In genomic region chr19:5087884-5088728, GRCm38 (mm10) we compare ENCODE assay signal across 8 mouse cellular contexts. TPM values are rescaled to one million over a fixed set of nuclear protein-coding genes. Genes with fewer than 3 reads are reported as not detected.
DNase-seq lines count a peak whose midpoint lies in the region; ATAC-seq and TF ChIP-seq lines count a peak whose summit lies in the region.

TSS of gene Yif1a (plus strand) at chr19:5088538.

- WGBS in cerebellum, adult 2 months: under 1% methylated on average over 58 of the region's 58 CpGs
- WGBS in forebrain, postnatal 0 days: under 1% methylated on average over 58 of the region's 58 CpGs
- WGBS in lung, embryonic 15.5 days: under 1% methylated on average over 58 of the region's 58 CpGs

- peak within 1 kb of the TSS; percentile 62 for H3K27ac ChIP-seq in MEL (ENCODE audit: control insufficient read depth, low read depth, low read length)
- peak within 1 kb of the TSS; percentile 70 for H3K27ac ChIP-seq in cerebellum, adult 2 months (ENCODE audit: insufficient read depth, low read length)
- H3K27ac ChIP-seq in forebrain, postnatal 0 days (ENCODE audit: low read depth, low read length): peak within 1 kb of the TSS; percentile 77
- H3K27ac ChIP-seq in lung, embryonic 15.5 days: peak within 1 kb of the TSS; percentile 81

- TF ChIP-seq EP300 in MEL (IDR thresholded peaks at IDR 0.05; ENCODE audit: low read depth in 1 of 2, low read length in 2 of 2): no peak

- ATAC-seq in forebrain, postnatal 0 days: peak; percentile 95
- ATAC-seq in lung, embryonic 15.5 days (ENCODE audit: borderline replicate concordance, extremely low read depth, low FRiP score, low TSS enrichment): peak; percentile 92

- H3K4me3 ChIP-seq in MEL (ENCODE audit: control insufficient read depth in 1 of 2, insufficient read depth in 1 of 2, low read depth in 2 of 2, low read length in 2 of 2): peak within 1 kb of the TSS; percentile 98
- peak within 1 kb of the TSS; percentile 88 for H3K4me3 ChIP-seq in cerebellum, adult 2 months (replicated peaks; ENCODE audit: insufficient read depth, low read depth, low read length)
- peak within 1 kb of the TSS; percentile 77 for H3K4me3 ChIP-seq in forebrain, postnatal 0 days (ENCODE audit: low read depth, low read length)
- H3K4me3 ChIP-seq in lung, embryonic 15.5 days: peak within 1 kb of the TSS; percentile 81

- peak; percentile 39 to 62 (median 59) for TF ChIP-seq CTCF in MEL (IDR thresholded peaks at IDR 0.05 in 2 of 3, conservative IDR thresholded peaks at IDR 0.05 in 1 of 3; ENCODE audit: control insufficient read depth in 1 of 3, insufficient read depth in 1 of 3, low read depth in 2 of 3, low read length in 3 of 3, poor library complexity in 1 of 3, severe bottlenecking in 1 of 3)
- TF ChIP-seq CTCF in cerebellum, adult 2 months (IDR thresholded peaks at IDR 0.05; ENCODE audit: borderline replicate concordance, insufficient read depth, low read depth, low read length): peak; percentile 43
- peak; percentile 70 for TF ChIP-seq CTCF in forebrain, postnatal 0 days (IDR thresholded peaks at IDR 0.05; ENCODE audit: low read depth)

- H3K27me3 ChIP-seq in MEL (ENCODE audit: control insufficient read depth in 1 of 2, insufficient read depth in 2 of 2, low read length in 2 of 2): peaks cover 5 to 15% of the 10 kb centered on the region in 2 experiments
- H3K27me3 ChIP-seq in cerebellum, adult 2 months (ENCODE audit: control insufficient read depth, insufficient read depth, low read length): no peaks in the 10 kb centered on the region
- peaks cover 17% of the 10 kb centered on the region for H3K27me3 ChIP-seq in forebrain, postnatal 0 days (ENCODE audit: insufficient read depth, low read length)
- H3K27me3 ChIP-seq in lung, embryonic 15.5 days: peaks cover 35% of the 10 kb centered on the region

- peaks cover 0 to 11% of the 10 kb centered on the region in 2 experiments; a peak in 1 of 4 replicates for H3K4me1 ChIP-seq in MEL (ENCODE audit: control insufficient read depth in 1 of 2, insufficient read depth in 2 of 2, low read length in 2 of 2)
- H3K4me1 ChIP-seq in cerebellum, adult 2 months (ENCODE audit: control insufficient read depth, insufficient read depth, low read length): peaks cover 5% of the 10 kb centered on the region
- H3K4me1 ChIP-seq in forebrain, postnatal 0 days (ENCODE audit: insufficient read depth): peaks cover 10% of the 10 kb centered on the region
- H3K4me1 ChIP-seq in lung, embryonic 15.5 days: peaks cover 25% of the 10 kb centered on the region

- TF ChIP-seq POLR2A in MEL (IDR thresholded peaks at IDR 0.05; ENCODE audit: control insufficient read depth in 1 of 2, insufficient read depth in 1 of 2, low read depth in 1 of 2, low read length in 2 of 2, poor library complexity in 1 of 2): peak; percentile 79 to 87
- TF ChIP-seq POLR2A in cerebellum, adult 2 months (IDR thresholded peaks at IDR 0.05; ENCODE audit: borderline replicate concordance, insufficient read depth, low read length): peak; percentile 68

- DNase-seq in MEL (ENCODE audit: low read depth, low spot score): peak; percentile 100
- DNase-seq in cerebellum, adult 2 months: peak; percentile 92 to 99
- peak; percentile 98 for DNase-seq in forebrain, postnatal 0 days
- peak; percentile 97 for DNase-seq in heart, postnatal 4 days
- DNase-seq in layer of hippocampus, adult 8-10 months (ENCODE audit: low spot score in 2 of 2): peak; percentile 96 to 99
- peak; percentile 96 for DNase-seq in ovary, adult 18-20 months (ENCODE audit: low spot score)
- peak; percentile 98 for DNase-seq in thymus, postnatal 0 days (ENCODE audit: low spot score)

- peaks cover 3% of the 10 kb centered on the region; the same call in 1 of the 2 replicates for H3K79me2 ChIP-seq in MEL (ENCODE audit: control insufficient read depth, insufficient read depth, low read length, poor library complexity)

- H3K36me3 ChIP-seq in MEL (ENCODE audit: control insufficient read depth in 1 of 2, insufficient read depth in 2 of 2, low read length in 2 of 2): no peaks in the 10 kb centered on the region; a peak in 1 of 4 replicates
- H3K36me3 ChIP-seq in forebrain, postnatal 0 days (ENCODE audit: insufficient read depth): peaks cover 22% of the 10 kb centered on the region
- H3K36me3 ChIP-seq in lung, embryonic 15.5 days: peaks cover 24% of the 10 kb centered on the region

- peak; percentile 9; the same call in 1 of the 2 replicates for TF ChIP-seq RAD21 in MEL (IDR thresholded peaks at IDR 0.05; ENCODE audit: low read depth, low read length)

- H3K9ac ChIP-seq in MEL (ENCODE audit: control insufficient read depth, low read depth, low read length, poor library complexity, severe bottlenecking): peak within 1 kb of the TSS; percentile 83
- peak within 1 kb of the TSS; percentile 68 for H3K9ac ChIP-seq in forebrain, postnatal 0 days
- H3K9ac ChIP-seq in lung, embryonic 15.5 days: peak within 1 kb of the TSS; percentile 68

- H3K9me3 ChIP-seq in MEL (replicated peaks; ENCODE audit: insufficient read depth, low read length): no peaks in the 10 kb centered on the region
- H3K9me3 ChIP-seq in forebrain, postnatal 0 days (ENCODE audit: low read length): no peaks in the 10 kb centered on the region
- H3K9me3 ChIP-seq in lung, embryonic 15.5 days: no peaks in the 10 kb centered on the region

- peak within 1 kb of the TSS; percentile 88 for H3K4me2 ChIP-seq in forebrain, postnatal 0 days (ENCODE audit: low read depth)
- peak within 1 kb of the TSS; percentile 85 for H3K4me2 ChIP-seq in lung, embryonic 15.5 days

TF ChIP-seq in MEL, 35 proteins besides CTCF, POLR2A, EP300 and RAD21 (continues in another document):
- 0 out of 2 replicates have a peak, but pooled peaks have one; percentile 5 for TF ChIP-seq USF1 (IDR thresholded peaks at IDR 0.05; ENCODE audit: low read depth, low read length)
- TF ChIP-seq TBP (IDR thresholded peaks at IDR 0.05; ENCODE audit: low read depth, low read length): peak; percentile 63
- TF ChIP-seq TAL1 (IDR thresholded peaks at IDR 0.05; ENCODE audit: low read length): no peak
- TF ChIP-seq SMC3 (IDR thresholded peaks at IDR 0.05; ENCODE audit: low read depth, low read length): peak; percentile 53
- no peak for TF ChIP-seq BHLHE40 (IDR thresholded peaks at IDR 0.05; ENCODE audit: borderline replicate concordance, low read depth, low read length)
- no peak for TF ChIP-seq ZC3H11A (IDR thresholded peaks at IDR 0.05; ENCODE audit: low read depth, low read length)
- TF ChIP-seq MAX (IDR thresholded peaks at IDR 0.05; ENCODE audit: low read length): peak; percentile 44; the same call in 1 of the 2 replicates
- TF ChIP-seq MXI1 (IDR thresholded peaks at IDR 0.05; ENCODE audit: low read depth, low read length): peak; percentile 98
- peak; percentile 82 for TF ChIP-seq NRF1 (IDR thresholded peaks at IDR 0.05; ENCODE audit: insufficient read depth, low read depth, low read length, poor library complexity, severe bottlenecking)
- no peak for TF ChIP-seq TCF12 (IDR thresholded peaks at IDR 0.05; ENCODE audit: low read depth, low read length)
- no peak for TF ChIP-seq CHD1 (IDR thresholded peaks at IDR 0.05; ENCODE audit: low read depth, low read length)
- TF ChIP-seq UBTF (IDR thresholded peaks at IDR 0.05; ENCODE audit: borderline replicate concordance, insufficient read depth, low read depth, low read length): no peak
- peak; percentile 94 for TF ChIP-seq ELF1 (IDR thresholded peaks at IDR 0.05; ENCODE audit: low read depth, low read length)
- no peak for TF ChIP-seq MYB (IDR thresholded peaks at IDR 0.05; ENCODE audit: low read depth, low read length)
- TF ChIP-seq POLR2AphosphoS2 (IDR thresholded peaks at IDR 0.05; ENCODE audit: low read length): 0 out of 2 replicates have a peak, but pooled peaks have one; percentile 44
- no peak for TF ChIP-seq ZNF384 (IDR thresholded peaks at IDR 0.05; ENCODE audit: low read depth, low read length)
- no peak for TF ChIP-seq USF2 (IDR thresholded peaks at IDR 0.05; ENCODE audit: borderline replicate concordance in 1 of 2, insufficient read depth in 1 of 2, low read depth in 1 of 2, low read length in 2 of 2)
- peak; percentile 74 for TF ChIP-seq CHD2 (IDR thresholded peaks at IDR 0.05; ENCODE audit: low read length)
- peak; percentile 73 for TF ChIP-seq KAT2A (conservative IDR thresholded peaks at IDR 0.05; ENCODE audit: low read depth, low read length)
- no peak for TF ChIP-seq MYC (IDR thresholded peaks at IDR 0.05; ENCODE audit: low read depth, low read length)
- no peak for TF ChIP-seq RCOR1 (IDR thresholded peaks at IDR 0.05; ENCODE audit: low read depth, low read length)
- TF ChIP-seq JUND (IDR thresholded peaks at IDR 0.05; ENCODE audit: low read depth, low read length): no peak
- peak; percentile 90 for TF ChIP-seq HCFC1 (IDR thresholded peaks at IDR 0.05; ENCODE audit: low read depth, low read length)
- no peak for TF ChIP-seq E2F4 (IDR thresholded peaks at IDR 0.05; ENCODE audit: borderline replicate concordance, low read depth, low read length)
- peak; percentile 48; the same call in 1 of the 2 replicates for TF ChIP-seq ZMIZ1 (IDR thresholded peaks at IDR 0.05; ENCODE audit: low read depth, low read length)
- TF ChIP-seq POLR2AphosphoS5 (IDR thresholded peaks at IDR 0.05; ENCODE audit: borderline replicate concordance, low read depth, low read length): no peak
- TF ChIP-seq NELFE (IDR thresholded peaks at IDR 0.05; ENCODE audit: low read depth, low read length): peak; percentile 78
- 0 out of 2 replicates have a peak, but pooled peaks have one; percentile 2 for TF ChIP-seq GATA1 (IDR thresholded peaks at IDR 0.05; ENCODE audit: low read depth, low read length)
- no peak for TF ChIP-seq MEF2A (IDR thresholded peaks at IDR 0.05; ENCODE audit: extremely low read depth, insufficient replicate concordance, low read depth, low read length, poor library complexity, severe bottlenecking)
- no peak; the same call in 1 of the 2 replicates for TF ChIP-seq ETS1 (IDR thresholded peaks at IDR 0.05; ENCODE audit: low read depth, low read length)

RNA-seq across cellular contexts. Expression of gene Yif1a, which starts in this region (rescaled TPM):
- total RNA-seq in MEL (2012; rRNA removed): 57.5 and 64.3 TPM in 2 replicates
- 10 to 100 TPM in 1 of 2 experiments, not detected in 1; 54.0 TPM for polyA plus RNA-seq in MEL (2012; ENCODE audit: insufficient read depth in 1 of 2, insufficient read length in 2 of 2, low read depth in 1 of 2, low replicate concordance in 2 of 2, missing spikeins in 1 of 2)
- 98.4 and 103 TPM in 2 replicates for polyA plus RNA-seq in cerebellum, adult 2 months (2012; rRNA removed)
- 44.6 and 54.9 TPM in 2 replicates for total RNA-seq in forebrain, postnatal 0 days (2014; rRNA removed)
- 50.5 and 59.9 TPM in 2 replicates for polyA plus RNA-seq in forebrain, postnatal 0 days (2015; fragmentation: Nextera tagmentation; extraction: Ambion mirVana)
- 10 to 100 TPM; 70.2 to 72.5 TPM for total RNA-seq in heart, postnatal 4 days (2021)
- total RNA-seq in layer of hippocampus, adult 8-10 months (2022): 10 to 100 TPM; 21.4 to 29.8 (median 25.9) TPM
- 94.5 and 96.8 TPM in 2 replicates for polyA plus RNA-seq in lung, embryonic 15.5 days (2015; fragmentation: Nextera tagmentation; extraction: Ambion mirVana)
- polyA plus RNA-seq in thymus, postnatal 0 days (2015; fragmentation: Nextera tagmentation; extraction: Ambion mirVana): 65.9 and 75.7 TPM in 2 replicates

Comparison
In these comparisons a context has a peak if more than half of its experiments do, and no peak if none do; other contexts are left out.
1. Peak in every context shown above with its lines: DNase-seq, ATAC-seq, H3K4me3 ChIP-seq and H3K27ac ChIP-seq.